Mouse (Mus musculus) frontal cortex, postnatal 14 days (tissue): ENCODE measurements at regions not wholly inside any gene's neighbourhood (a gene's known extent, or its start where the extent isn't known, plus 50 kb on each side); places are given as distances from the start of the nearest gene placed in this dataset.

Source experiments
- DNase-seq, 2 experiments: peaks; one replicate each; pipeline ENCODE4 v3.0.0; 2022; ENCODE audit warnings: low spot score in 2 of 2

DNA sequence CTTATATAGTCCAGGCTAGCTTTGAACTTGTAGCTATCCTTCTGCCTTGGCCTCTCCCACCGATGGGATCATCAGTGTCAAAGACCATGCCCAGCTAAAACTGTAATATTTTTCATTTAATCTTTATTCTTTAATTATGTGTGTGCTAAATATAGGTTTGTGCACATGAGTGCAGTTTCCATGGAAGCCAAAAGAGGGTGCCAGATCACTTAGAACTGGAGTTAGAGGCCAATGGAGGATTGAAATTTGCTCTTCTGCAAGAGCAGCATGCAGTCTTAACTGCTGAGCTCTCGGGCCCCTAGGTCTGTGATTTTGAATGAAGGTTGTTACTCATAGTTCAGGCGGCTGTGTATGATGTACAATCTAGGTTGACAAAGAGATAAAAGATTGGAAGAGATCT, 66.6 kb upstream of the Slc22a22 start:
- DNase-seq = peak in 1 of 2 experiments; percentile 11

DNA sequence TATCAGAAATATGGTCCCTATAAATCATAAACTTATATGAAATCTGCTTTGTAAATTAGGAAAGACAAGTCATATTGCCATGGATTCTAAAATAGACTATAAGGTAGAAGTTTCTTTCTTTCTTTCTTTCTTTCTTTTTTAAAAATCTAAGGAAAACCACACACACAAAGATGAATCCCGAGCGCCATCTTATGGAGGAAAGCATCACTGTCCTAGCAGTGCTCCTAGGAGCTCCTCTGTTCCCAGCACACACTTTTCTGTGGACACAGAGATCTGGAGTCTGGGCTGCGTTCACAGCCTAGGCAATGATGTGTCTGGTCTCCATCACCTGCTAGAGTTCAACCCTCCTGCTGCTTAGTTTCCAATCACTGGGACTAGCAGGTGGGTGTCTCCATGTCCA, 65.2 kb upstream of the Slc22a22 start:
- DNase-seq = peak in 1 of 2 experiments; percentile 25

DNA sequence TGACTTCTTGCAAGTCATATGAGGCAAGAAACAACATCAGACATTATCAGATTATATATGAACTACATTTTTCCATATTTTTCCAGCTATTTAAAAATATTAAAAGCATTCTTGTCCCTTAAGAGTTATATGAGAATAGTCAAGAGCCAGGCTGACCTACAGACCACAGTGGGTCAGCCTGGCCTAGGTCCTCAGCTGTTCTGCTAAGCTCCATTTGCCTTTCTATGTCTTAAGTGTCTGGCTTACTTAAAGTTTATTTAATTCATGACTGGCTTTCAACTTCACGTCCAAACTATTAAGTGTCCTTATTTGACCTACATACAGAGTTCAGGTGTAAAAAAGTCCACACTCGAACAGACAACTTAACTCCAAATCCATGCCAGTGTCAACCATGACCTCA, 58.1 kb upstream of the Slc22a22 start:
- DNase-seq = no peak
